Mouse (Mus musculus) liver, adult (tissue): ENCODE data around the gene 0610010K14Rik.

Experiments
- GATA4 ChIP-seq: IDR thresholded peaks from 2 replicates; pipeline ENCODE4 v1.6.1; 2014; ENCODE audit warnings: mild to moderate bottlenecking, low read length; ENCODE audit not compliant: insufficient replicate concordance

0610010K14Rik gene

DNA sequence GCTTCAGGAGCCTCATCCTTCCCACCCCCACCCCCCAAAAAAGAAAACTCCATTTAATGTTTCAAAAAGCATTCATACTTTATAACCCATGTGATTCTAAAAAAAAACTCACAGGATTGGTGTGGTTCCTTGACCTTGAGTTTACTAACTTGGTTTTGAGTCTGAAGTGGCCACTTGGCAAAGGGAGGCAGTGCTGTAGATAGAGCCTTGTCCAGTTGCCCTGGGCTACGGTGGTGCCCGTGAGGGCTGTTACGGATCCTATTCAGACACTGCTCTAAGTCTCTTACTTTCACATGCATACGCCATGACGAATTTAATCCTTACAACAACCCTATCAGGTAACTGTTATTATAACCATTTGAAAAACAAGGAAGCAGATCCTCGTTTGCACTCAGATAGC lies 25.7 kb downstream of the 0610010K14Rik start:
- no peak for TF ChIP-seq GATA4

DNA sequence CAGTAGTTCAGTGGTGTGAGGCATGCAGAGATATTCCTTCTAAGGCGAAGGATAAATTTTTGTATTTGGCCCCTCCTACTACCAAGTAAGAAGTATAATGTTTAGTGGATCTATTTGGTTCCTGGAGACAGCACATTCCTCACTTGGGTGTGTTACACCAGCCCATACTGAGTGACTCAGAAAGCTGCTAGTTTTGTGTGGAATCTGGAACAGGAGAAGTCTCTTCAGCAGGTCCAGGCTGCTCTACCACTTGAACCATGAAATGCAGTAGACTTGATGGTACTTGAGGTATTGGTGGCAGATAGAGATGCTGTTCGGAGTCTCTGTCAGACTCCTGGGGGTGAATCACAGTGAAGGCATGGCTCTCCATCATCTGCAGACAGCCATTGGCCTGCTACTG lies 27.0 kb downstream of the 0610010K14Rik start:
- no peak for TF ChIP-seq GATA4

DNA sequence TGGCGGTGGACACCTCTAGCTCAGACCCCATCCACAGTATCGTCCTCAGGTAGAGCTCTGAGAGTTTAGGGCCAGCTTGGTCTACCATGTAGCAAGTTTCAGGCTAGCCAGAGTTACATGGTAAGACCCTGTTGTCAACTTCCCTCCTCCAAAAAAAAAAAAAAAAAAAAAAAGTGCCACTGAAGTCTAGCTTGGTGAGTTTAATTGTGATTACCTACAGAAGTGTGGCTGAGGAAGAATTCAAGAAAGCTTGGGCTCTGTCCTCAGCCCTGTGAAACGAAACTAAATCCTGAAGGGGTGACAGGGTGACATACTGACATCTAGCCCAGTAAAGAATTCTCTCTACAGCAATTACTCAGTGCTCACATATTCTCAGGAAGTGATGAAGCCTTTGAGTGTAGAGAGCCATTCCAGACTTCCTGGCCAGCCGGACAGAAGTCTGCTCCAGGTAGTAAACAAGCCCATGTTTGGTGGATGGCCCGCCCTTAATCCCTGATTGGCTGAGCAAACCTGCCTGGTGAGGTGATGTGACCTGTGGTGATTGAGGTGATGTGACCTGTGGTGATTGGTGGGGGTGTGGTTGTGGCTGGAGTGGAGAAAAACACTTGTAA lies 28.8 kb downstream of the 0610010K14Rik start:
- no peak for TF ChIP-seq GATA4

DNA sequence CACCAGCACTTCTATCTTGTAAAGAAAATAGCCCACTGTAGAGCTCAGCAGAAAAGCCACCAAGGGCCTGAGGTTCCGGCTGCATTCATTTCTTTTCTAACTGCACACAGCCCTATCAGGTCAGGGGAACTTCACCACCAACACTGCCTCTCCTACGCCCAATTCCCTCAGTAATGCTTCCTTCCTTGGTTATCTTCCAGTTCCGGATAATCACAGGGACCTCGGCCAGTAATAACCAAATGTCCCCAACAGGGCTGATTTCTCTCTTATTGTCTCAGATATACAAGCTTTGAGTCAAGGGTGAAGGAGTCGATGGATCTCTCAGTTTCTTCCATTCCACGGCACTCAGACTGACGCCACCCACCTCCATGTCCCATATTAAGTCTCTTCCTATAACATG lies 30.4 kb downstream of the 0610010K14Rik start:
- TF ChIP-seq GATA4: peak; percentile 72; the same call in 1 of the 2 replicates

DNA sequence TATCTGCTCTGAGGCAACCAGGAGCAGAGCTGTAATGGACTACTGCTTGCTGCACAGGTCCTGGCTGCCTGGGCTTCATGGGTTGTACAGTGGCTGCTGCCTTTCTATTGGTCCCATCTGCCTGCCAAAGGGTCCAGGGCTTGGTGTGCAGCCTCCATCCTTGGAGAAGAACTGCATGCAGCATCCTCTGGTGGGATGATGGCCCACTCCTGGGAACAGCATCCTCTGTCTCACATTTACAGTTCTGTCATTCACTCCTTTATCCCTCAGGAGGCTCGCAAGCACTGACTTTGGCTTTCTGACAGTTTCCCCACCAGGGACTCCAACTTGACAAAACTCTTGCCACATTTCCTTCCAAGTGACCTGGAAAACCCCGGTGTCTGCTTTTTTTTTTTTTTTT lies 30.9 kb downstream of the 0610010K14Rik start:
- TF ChIP-seq GATA4: no peak

DNA sequence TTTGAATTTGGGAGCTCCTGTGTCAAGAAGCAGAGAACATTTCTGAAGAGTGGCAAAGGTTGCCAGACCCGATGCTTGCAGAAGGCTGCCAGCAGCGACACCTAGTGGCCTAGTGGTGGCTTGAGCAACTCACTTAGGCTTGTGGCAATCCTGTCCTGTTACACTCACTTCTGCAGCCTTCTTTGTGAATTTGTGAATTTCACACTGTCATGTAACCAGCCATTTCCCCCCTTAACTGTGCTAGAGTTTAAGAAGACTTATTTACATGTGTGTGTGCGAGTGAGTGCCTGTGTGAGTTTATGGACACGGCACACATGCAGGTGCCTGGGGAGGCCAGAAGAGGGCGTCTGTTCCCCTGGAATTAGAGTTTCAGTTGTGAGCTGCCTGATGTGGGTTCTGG lies 36.0 kb downstream of the 0610010K14Rik start:
- no peak for TF ChIP-seq GATA4

DNA sequence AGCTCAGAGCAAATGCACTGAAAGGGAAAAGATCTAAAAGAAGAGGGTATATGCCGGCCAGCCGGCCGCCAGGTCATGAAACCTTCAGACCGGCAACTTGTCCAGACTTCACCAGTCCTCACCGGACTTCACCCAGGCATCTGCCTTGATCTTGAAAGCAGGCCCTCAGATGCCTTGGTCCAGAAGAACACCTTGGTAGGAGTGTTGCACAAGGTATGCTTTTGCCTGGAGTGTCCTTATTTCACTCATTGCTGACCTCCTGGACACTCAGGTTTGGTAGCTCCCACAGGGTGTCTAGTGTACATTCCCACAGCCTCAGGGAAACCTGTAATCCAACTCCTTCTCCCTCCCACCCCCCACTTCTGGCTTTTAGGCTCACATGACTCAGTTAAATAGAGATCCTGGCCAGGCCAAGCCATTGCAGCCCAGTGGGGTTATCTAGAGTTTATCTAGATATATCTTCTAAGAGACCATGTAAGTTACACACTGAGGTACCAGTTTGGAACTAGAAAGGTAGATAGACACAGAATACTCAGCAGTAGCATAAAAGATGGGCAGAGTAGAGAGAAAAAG lies 37.6 kb downstream of the 0610010K14Rik start:
- no peak for TF ChIP-seq GATA4

DNA sequence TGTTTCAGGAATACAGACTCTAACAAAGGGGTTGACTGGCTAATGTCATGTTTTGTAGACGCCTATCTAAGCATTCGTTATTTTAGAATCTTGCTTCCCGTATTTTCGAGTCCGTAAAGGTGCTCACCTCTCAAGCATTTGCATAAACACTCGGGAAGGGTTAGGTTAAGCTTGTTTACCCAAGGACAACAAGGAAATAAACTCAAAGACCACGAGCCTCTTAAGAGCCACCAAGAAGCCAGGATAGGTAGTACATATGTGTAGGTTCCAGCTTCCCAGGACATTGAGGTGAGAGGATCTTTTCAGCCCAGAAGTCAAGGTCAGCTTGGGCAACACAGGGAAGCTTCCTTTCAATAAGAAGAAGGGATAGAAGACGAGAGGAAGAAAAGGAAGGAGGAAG lies 38.6 kb downstream of the 0610010K14Rik start:
- no peak for TF ChIP-seq GATA4

DNA sequence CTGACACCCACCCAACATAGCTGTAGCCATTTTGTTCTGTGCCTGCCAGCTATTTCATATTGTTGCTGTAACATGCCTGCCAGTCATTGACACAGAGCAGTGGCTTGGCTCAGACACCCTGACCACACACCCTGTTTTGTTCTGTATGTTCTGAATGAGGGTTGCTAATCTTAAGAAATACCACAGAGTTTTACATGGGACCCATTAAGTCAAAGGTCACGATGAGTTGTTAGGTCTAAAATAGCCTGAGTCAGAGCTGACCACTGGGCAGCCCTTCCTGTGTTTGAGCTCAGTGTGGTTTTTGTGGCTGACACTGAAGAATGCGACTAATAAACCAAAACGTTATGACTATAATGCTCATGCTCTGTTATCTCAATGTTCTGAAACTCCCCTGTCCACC lies 39.4 kb downstream of the 0610010K14Rik start:
- TF ChIP-seq GATA4: no peak

DNA sequence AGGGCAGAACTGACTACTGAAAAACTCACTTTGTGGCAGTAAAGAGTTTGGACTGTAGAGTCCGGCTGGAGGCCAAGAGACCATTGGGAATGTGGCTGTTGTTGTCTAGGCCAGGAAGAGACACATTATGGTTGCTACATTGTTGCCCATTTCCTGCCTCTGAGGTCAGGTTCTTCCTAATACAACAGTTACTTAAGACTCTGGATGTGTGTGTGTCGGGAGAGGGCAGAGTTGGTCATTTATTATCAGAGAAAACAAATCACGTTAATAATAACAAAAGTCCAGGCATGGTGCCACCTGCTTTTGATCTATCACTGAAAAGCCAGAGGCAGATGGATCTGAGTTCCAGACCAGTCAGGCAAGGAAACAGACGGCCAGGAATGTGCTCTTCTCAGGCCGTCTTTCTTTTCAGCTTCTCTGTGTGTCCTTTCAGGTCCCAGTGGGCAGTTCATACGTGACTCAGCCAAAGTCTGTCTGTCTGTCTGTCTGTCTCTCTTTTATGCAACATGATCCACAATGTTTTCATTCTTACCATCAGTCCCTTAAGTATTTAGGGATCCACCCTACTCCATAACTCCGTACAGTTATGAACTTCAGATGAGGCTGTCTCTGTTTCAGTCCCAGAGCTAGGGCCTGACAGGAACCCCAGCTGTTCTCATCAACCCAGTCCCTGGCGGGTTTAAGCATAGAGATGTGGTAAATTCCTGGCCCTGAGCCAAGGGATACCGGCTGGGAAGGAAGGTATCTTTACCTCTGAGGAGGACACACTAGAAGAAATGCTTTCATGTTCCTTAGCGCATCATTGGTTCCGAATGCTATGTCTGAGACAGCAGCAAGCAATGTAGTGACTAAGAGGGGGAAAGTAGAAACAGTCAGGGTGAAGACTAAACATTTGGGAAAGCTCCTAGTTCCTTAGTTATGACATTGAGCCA lies 44.1 kb downstream of the 0610010K14Rik start:
- TF ChIP-seq GATA4: no peak

DNA sequence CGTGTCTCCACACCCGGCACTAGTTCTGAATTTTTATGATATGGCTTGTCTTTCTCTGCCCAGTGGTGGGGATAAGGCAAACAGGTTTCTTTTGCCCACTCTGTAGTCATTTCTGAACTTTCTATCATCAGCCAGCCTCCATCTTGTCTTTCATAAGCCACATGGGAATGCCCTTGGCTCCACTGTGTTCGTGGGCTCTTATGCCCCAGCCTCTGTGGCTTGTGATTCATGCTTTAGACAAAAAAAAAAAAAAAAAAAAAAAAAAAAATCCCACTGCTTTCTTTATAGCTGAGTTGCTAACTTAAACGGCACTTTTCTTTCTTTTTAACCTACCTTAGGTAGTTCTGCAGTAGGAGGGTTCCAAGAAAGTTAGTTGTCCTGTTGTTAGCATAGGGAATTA lies 45.6 kb downstream of the 0610010K14Rik start:
- no peak for TF ChIP-seq GATA4

DNA sequence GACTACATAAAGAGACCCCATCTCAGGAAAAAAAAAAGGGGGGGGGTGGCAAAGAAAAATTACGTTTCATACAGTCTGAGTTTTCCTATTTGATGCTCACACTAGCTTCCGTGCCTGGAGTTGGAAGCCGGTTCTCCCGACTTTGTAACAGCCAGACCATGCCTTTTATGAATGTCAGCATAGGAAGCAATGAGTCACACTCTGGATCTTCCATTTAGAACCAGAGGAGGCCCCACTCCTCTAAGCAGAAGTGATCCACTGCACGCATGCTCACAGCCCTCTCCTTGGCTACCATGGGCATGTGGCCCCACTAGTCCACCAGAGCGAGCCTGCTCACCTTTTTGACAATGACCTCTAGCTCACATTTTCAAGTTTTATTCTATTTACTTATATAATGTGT lies 46.5 kb downstream of the 0610010K14Rik start:
- no peak for TF ChIP-seq GATA4

DNA sequence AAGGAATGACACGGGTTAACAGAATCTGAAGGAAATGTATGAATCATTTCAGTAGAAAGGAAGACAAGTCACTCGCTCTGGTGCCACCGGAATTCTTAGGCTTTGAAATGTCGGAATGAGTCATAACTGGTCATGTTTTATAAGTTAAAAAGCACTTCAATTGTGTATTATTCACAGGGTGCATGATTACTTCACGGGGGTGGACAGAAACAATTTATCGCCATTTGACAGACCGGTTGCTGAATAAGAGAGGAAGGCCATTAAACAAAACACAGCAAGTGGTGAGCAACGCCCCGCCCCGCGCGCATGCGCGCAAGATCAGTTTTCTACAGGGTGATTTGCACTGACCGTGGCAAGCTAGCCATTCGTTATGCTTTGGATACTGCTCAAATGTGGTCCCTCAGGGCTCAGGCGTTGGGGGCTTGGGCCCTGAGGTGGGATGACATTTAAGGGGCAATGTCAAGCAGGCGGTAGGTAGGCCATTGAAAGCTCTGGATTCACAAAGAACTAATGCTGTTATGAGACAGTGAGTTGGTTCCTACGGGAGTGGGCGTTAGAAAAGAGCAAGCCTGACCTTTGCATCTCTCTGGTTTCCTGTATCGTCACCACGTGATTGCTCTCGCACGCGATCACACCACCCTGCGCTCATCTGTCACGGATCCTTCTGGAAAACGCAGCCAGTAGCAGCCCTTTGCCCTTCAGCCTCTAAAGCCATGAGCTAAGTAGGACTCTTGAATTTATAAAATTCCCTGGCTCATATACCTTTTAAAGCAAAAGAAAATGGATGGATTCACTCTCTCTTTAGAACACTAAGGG lies 48.2 kb downstream of the 0610010K14Rik start:
- no peak for TF ChIP-seq GATA4
